ENCODE assay signal across 8 mouse cellular contexts in genomic region chr5:124860013-124860412, GRCm38 (mm10). TPM values are rescaled to one million over a fixed set of nuclear protein-coding genes. Genes with fewer than 3 reads are reported as not detected.
DNase-seq lines count a peak whose midpoint lies in the region; ATAC-seq and TF ChIP-seq lines count a peak whose summit lies in the region.

No protein-coding gene starts in this region.

- TF ChIP-seq CTCF in bone marrow macrophage, adult 2 months (IDR thresholded peaks at IDR 0.05; ENCODE audit: low read depth, low read length) = peak; percentile 40
- TF ChIP-seq CTCF in forebrain, postnatal 0 days (IDR thresholded peaks at IDR 0.05; ENCODE audit: low read depth) = peak; percentile 83

- H3K27ac ChIP-seq in bone marrow macrophage, adult 2 months (ENCODE audit: insufficient read depth, low read depth, low read length) = no peak overlapping the region
- H3K27ac ChIP-seq in forebrain, postnatal 0 days (ENCODE audit: low read depth, low read length) = no peak overlapping the region
- no peak overlapping the region for H3K27ac ChIP-seq in neural tube, embryonic 14.5 days (ENCODE audit: low read depth, low read length)

- peak; percentile 35 to 36 for DNase-seq in left cerebral cortex, postnatal 14 days (ENCODE audit: low spot score in 2 of 2)
- DNase-seq in left cerebral cortex, postnatal 25 days (ENCODE audit: low spot score in 2 of 2) = no peak
- peak; percentile 42 for DNase-seq in forebrain, postnatal 0 days
- DNase-seq in left cerebral cortex, adult 8-10 months (ENCODE audit: low spot score in 2 of 2) = no peak
- no peak for DNase-seq in adrenal gland, postnatal 10 days
- no peak for DNase-seq in urinary bladder, postnatal 14 days (ENCODE audit: low spot score)

- H3K9ac ChIP-seq in forebrain, postnatal 0 days = no peak overlapping the region
- H3K9ac ChIP-seq in neural tube, embryonic 14.5 days (replicated peaks; ENCODE audit: low read depth, low read length) = no peak overlapping the region

- ATAC-seq in forebrain, postnatal 0 days = no peak
- no peak for ATAC-seq in neural tube, embryonic 14.5 days (ENCODE audit: low read depth)

- no peak for TF ChIP-seq POLR2A in bone marrow macrophage, adult 2 months (IDR thresholded peaks at IDR 0.05; ENCODE audit: borderline replicate concordance, low read depth, low read length)

- intact Hi-C loops in left cerebral cortex, postnatal 14 days (cut with DNase I) = no loop called here
- intact Hi-C loops in left cerebral cortex, postnatal 25 days (cut with DNase I) = no loop called here

- peaks cover 8% of the 10 kb centered on the region for H3K4me1 ChIP-seq in bone marrow macrophage, adult 2 months (ENCODE audit: control insufficient read depth, insufficient read depth, low read length)
- peaks cover 13% of the 10 kb centered on the region for H3K4me1 ChIP-seq in forebrain, postnatal 0 days (ENCODE audit: insufficient read depth)
- H3K4me1 ChIP-seq in neural tube, embryonic 14.5 days (ENCODE audit: control insufficient read depth, insufficient read depth, low read length) = peaks cover 11% of the 10 kb centered on the region; the same call in 1 of the 2 replicates

- H3K9me3 ChIP-seq in forebrain, postnatal 0 days (ENCODE audit: low read length) = no peaks in the 10 kb centered on the region
- H3K9me3 ChIP-seq in neural tube, embryonic 14.5 days (ENCODE audit: control insufficient read depth, low read length) = no peaks in the 10 kb centered on the region

- H3K4me2 ChIP-seq in forebrain, postnatal 0 days (ENCODE audit: low read depth) = peak overlapping the region; percentile 93
- peak overlapping the region; percentile 23; the same call in 1 of the 2 replicates for H3K4me2 ChIP-seq in neural tube, embryonic 14.5 days (ENCODE audit: low read depth, low read length)

- H3K36me3 ChIP-seq in forebrain, postnatal 0 days (ENCODE audit: insufficient read depth) = peaks cover 2% of the 10 kb centered on the region; the same call in 1 of the 2 replicates
- no peaks in the 10 kb centered on the region for H3K36me3 ChIP-seq in neural tube, embryonic 14.5 days (ENCODE audit: control insufficient read depth, insufficient read depth, low read length)

- no peak overlapping the region for H3K4me3 ChIP-seq in bone marrow macrophage, adult 2 months (ENCODE audit: insufficient read depth, low read length)
- H3K4me3 ChIP-seq in forebrain, postnatal 0 days (ENCODE audit: low read depth, low read length) = 0 out of 2 replicates have a peak overlapping the region, but pooled peaks have one; percentile 96
- H3K4me3 ChIP-seq in neural tube, embryonic 14.5 days (ENCODE audit: low read depth, low read length) = no peak overlapping the region

- 18% methylated on average over 5 of the region's 5 CpGs for WGBS in forebrain, postnatal 0 days
- WGBS in neural tube, embryonic 14.5 days = 4% methylated on average over 5 of the region's 5 CpGs

- H3K27me3 ChIP-seq in forebrain, postnatal 0 days (ENCODE audit: insufficient read depth, low read length) = no peaks in the 10 kb centered on the region
- H3K27me3 ChIP-seq in neural tube, embryonic 14.5 days (ENCODE audit: control insufficient read depth, insufficient read depth, low read length) = no peaks in the 10 kb centered on the region

RNA-seq across cellular contexts. Expression of gene Ccdc92, which starts 2.2 kb away (rescaled TPM):
- 10 to 100 TPM; 52.1 to 53.0 TPM for total RNA-seq in left cerebral cortex, postnatal 14 days (2021)
- 10 to 100 TPM; 72.2 to 73.5 TPM for total RNA-seq in left cerebral cortex, postnatal 25 days (2021)
- 0.92 TPM in 1 of 2 replicates, not detected in the other for polyA plus RNA-seq in bone marrow macrophage, adult 2 months (2012; ENCODE audit: insufficient read depth, insufficient read length, missing spikeins)
- 23.7 and 26.1 TPM in 2 replicates for total RNA-seq in forebrain, postnatal 0 days (2014; rRNA removed)
- 38.2 and 45.4 TPM in 2 replicates for polyA plus RNA-seq in forebrain, postnatal 0 days (2015; fragmentation: Nextera tagmentation; extraction: Ambion mirVana)
- polyA plus RNA-seq in neural tube, embryonic 14.5 days (2014; fragmentation: Nextera tagmentation; extraction: Ambion mirVana) = 49.0 and 59.0 TPM in 2 replicates
- 10 to 100 TPM; 75.0 to 79.1 (median 78.1) TPM for total RNA-seq in left cerebral cortex, adult 8-10 months (2022)
- total RNA-seq in adrenal gland, postnatal 10 days (2021) = 1 to 10 TPM; 4.3 to 6.1 TPM

RNA-seq across cellular contexts. Expression of gene Zfp664, which starts 2.5 kb away (rescaled TPM):
- total RNA-seq in left cerebral cortex, postnatal 14 days (2021) = 10 to 100 TPM; 55.7 to 60.3 TPM
- 10 to 100 TPM; 65.8 to 70.9 TPM for total RNA-seq in left cerebral cortex, postnatal 25 days (2021)
- polyA plus RNA-seq in bone marrow macrophage, adult 2 months (2012; ENCODE audit: insufficient read depth, insufficient read length, missing spikeins) = 20.8 and 24.7 TPM in 2 replicates
- total RNA-seq in forebrain, postnatal 0 days (2014; rRNA removed) = 27.5 and 27.6 TPM in 2 replicates
- 35.6 and 52.7 TPM in 2 replicates for polyA plus RNA-seq in forebrain, postnatal 0 days (2015; fragmentation: Nextera tagmentation; extraction: Ambion mirVana)
- 88.3 and 97.2 TPM in 2 replicates for polyA plus RNA-seq in neural tube, embryonic 14.5 days (2014; fragmentation: Nextera tagmentation; extraction: Ambion mirVana)
- total RNA-seq in left cerebral cortex, adult 8-10 months (2022) = 10 to 100 TPM; 62.0 to 71.7 (median 64.9) TPM
- 10 to 100 TPM; 48.5 to 58.8 TPM for total RNA-seq in adrenal gland, postnatal 10 days (2021)

Comparison
In these comparisons a context has a peak if more than half of its experiments do, and no peak if none do; other contexts are left out.
1. DNase-seq: peak in left cerebral cortex, postnatal 14 days (2 of 2) and forebrain, postnatal 0 days (single experiment); none in left cerebral cortex, postnatal 25 days (0 of 2), left cerebral cortex, adult 8-10 months (0 of 2), adrenal gland, postnatal 10 days (single experiment) and urinary bladder, postnatal 14 days (single experiment).